Mouse (Mus musculus): Measurements from ENCODE around the gene Natd1.

The Natd1 gene

DNA sequence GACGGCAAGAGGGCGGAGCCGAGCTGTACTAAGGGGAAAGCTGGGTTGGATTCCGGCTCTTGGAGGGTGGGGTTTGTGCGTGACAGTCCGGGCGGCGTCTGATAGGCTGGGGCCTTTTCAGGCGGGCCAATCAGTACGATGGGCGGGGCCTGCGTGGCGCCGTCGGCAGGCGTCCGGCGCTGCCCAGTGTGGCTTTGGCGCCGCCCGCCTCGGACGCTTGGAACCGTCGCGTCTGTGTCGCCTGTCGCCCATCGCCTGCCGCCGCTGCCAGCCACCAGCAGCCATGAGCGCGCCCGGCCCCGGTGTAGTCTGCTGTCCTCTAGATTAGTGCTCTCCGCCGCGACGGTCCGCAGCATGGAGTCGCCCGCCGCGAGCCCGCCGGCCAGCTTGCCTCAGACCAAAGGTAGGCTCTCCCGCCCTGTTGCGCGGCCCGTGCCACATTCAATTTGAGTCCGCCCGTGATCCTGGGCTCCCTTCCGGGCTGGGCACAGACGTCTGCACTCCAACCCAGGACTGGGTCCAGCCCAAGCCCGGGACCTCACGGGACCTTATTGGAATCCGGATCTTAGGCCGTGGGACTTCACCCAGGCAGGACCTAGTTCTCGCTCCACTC, 17.4 kb upstream of the Natd1 start, which contains the start of gene Map2k3:
Gene Map2k3 (plus strand): TSS at position 165 of the 613 bp plus-strand sequence.
- peak; percentile 97 for DNase-seq

DNA sequence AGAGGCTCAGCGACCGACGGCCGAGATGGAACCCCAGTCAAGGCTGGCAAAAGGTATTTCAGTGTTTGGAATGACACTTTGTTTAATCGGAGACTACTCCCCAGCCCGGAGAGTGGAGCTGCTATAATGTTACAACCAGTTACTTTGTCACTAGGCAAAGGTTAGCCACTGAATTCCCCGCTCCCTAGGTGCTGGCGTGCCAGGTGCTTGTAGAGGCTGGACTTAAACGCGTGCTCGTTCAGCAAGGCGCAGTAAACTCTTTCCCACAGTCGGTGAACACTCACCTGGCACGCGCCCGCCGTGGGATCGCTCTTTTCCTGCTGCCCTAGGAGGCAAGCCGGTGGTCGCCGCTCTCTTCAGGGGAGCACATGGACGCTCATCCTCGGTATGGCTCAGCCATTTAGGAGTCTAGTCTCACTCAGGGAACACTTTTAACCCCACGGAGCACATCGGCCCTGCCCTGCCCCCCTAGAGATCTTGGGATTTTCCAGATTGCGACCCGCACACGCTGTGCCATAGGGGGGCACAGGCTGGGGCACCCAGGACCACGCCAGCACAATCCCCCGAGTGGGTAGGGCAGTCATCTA, 16.8 kb upstream of the Natd1 start:
- no peak for DNase-seq

DNA sequence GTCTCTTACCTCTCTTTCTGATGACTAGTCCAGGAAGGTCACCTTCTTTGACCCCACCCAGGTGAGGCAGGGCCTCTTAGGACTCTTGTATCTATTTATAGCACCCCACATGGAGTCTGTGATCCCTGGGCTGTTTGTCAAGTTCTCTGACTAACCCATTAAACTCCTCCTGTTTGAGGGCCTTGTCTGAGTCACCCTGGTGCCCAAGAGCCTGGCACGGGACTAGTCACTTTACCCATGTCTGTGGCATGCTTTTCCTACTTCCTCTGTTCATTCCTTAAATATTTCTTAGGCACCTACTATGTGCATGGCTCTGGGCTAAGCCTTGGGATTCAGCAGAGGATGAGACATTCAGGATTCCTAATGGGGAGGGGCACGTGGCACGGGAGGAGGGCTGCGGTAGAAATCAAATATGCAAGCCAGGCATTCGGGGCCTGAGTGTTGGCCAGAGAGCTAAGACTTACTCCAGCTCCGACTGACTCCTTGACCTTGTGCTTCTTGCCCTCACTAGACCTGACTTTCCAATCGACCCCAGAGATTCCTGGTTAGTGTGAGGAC, 16.3 kb upstream of the Natd1 start:
- no peak for DNase-seq

DNA sequence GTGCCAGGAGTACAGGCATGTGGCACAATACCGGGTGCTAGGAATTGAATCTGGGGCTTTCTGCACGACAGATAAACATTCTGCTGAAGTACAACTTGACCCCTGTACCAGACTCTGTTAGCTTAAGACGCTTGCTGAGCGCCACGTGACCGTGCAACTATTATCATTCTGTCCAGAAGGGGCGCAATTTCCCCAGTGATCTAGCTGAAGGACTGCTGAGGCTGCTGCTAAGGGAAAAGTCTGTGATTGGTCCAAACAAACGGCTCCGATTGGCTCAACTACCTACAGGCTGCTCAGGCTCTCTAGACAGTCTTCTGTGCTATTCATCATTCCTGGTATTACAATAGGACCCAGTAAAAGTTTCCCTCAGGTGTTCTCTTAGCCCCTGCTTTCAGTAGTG, 12.7 kb upstream of the Natd1 start:
- peak; percentile 91 for DNase-seq

DNA sequence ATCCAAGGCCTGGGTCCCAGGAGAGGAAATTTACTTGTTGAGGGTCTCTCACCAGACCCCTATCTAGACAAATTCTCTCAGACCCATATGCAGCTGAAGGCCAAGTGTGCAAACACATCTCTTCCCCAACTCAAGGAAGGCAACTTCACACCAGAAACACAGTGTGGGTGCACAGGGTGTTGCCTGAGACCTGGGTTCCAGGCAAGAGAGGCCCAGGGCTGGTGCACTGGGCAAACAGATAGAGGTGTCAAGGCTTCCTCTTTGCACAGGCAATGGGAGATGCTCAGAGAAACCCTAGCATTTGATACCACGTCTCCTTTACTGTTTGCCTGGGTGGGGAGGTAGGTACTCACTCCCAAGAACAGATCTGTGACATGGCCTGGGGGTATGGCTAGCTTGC, 10.4 kb upstream of the Natd1 start:
- DNase-seq: no peak

DNA sequence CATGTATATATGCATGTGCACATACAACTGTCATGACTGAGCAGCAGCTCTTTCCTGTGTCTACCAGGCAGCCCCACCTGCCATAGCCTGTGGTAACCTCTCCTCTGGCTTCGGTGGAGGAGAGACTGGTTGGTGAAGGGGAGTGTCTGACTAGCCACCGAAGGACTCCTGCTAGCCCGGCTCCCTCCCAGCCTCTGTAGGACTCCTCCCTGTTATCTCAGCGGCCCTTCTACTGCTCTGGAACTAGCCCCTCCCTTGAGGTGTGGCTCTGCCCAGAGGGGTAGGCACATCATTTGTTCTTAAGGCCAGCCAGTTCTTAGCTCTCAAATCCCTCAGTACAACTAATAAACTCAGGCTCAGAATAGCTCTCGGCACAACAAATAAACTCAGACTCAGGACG, 9.9 kb upstream of the Natd1 start:
- DNase-seq: no peak

DNA sequence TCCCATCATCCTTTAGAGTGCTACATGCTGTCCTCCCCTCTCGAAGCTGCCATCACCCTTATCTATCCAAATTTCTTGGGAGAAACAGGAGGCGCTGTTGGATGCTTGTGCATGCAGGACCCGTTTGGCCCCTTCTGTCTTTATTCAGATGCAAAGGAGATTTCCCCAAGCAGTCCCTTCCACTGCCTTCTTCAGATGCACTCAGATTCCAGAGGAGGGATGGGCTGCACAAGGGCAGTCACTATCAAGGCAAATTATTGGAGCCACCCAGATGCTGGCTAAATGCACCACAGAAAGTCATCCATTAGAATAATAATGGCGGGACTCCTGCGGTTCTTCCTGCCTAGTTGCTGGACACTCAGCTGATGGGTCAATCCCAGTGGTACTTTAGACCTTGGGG, 8.4 kb upstream of the Natd1 start:
- DNase-seq: no peak

DNA sequence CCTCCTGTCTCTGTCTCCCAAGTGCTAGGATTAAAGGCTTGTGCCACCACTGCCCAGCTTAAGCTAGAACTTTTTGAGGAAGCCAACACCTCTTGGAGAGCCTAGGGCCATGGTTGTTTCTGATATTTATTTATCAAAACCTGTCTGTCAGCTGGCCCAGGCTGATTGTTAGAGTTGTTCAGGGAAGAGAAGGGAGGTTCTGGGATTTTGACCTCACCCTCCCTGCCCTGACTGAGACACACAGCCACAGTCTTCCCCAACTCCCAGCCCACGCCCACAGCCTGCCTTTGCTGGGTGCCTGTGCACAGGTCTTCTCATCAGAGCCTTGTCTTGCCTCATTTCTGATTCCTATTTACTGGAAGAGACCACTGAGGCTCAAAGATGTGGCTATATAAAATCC, 7.6 kb upstream of the Natd1 start:
- DNase-seq: no peak

DNA sequence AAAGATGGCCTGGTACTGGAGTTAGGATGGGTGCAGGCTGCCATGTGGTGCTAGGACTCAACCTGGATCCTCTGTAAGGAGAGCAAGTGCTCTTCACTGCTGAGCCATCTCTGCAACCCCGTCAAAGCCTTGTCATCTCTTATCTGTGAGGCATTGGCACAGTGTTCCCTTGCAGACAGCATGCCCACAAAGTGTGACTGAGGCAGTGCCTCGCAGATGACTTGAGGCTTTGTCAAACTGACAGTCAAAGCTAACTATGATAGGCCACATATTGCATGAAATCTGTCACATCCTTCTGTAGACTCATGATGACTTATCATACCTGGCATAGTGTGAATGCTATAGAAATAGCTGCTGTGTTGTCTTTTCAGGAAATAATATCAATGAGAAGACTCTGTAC, 5.5 kb upstream of the Natd1 start:
- no peak for DNase-seq

DNA sequence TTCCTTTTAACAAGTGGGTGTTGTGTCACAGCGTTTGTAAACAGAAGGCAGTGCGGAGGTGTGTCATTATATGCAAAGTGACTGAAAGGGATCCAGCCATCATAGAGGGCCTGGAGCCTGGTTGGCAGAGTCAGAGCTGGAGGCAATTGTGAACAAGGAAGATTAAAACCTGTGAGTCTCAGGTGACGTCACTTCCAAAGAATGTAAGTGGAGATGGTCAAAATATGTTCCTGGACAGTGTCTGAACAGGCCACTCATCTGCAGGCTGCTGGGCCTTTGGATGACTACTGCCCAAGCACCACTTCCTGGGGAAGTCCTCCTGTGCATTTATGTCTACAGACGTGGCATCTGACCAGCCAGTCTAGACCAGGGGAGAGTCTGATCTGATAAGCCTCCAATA, 651 bp upstream of the Natd1 start:
- no peak for DNase-seq

DNA sequence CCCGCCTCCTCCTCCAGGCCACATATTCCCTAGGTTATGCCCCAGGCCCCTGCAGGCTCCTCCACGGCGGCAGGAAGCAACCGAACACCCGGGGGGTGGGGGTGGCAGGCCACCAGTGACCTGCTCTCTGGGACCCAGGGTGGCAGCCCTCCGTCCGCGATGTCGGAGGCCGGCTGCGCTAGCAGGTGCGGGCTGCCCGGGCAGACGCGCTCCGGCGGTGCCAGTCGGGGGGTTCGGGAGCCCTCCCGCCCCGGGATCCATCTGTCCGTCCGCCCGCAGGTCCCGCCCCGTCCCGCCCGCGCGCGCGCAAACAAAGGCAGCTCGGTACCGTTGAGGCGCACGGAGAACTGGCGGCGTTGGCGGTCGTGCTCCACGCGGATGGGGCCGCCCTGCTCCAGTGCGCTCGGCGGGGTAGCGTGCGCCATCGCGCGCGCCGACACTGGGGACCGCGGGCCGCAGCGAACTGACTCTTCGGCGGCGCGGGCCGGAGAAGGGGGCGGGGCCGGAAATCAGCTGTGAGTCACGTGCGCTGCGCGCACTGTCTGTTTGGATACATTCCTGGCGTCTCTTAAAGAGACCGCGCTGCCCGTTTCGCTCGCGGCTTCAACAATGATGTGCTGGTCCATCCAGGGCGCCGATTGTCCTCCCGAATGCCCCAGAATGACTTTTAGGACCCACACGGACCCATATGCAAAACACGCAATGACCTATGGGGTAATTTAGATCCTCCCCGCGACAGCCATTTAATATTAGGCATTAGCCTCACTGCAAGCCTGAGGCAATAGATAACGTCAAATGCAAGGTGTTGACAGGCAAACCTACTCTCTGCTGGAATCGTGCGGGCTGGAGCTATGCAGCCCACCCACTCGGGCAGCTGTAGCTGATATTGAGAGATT, 1.0 kb downstream of the Natd1 start:
- peak; percentile 91 for DNase-seq

DNA sequence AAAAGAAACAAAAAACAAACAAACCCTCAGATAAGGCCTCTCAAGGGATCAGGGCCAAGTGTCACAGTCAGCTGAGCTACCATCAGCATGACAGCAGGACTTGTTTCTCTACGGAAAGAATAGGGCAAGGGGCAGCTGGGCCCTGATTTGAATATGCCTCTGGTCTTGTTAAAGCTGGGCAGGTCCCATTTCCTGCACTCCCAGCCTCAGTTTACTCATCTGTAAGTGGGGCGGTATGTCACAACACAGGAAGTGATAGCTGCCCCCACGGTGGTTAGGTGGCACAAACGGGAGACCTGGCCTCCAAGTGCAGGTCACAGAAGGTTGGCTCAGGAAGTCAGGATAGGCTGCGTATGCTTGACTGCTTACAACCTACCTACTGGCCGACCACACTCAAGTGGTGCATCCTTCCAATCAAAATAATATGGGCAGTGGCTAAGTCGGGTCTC, 2.0 kb downstream of the Natd1 start:
- no peak for DNase-seq

DNA sequence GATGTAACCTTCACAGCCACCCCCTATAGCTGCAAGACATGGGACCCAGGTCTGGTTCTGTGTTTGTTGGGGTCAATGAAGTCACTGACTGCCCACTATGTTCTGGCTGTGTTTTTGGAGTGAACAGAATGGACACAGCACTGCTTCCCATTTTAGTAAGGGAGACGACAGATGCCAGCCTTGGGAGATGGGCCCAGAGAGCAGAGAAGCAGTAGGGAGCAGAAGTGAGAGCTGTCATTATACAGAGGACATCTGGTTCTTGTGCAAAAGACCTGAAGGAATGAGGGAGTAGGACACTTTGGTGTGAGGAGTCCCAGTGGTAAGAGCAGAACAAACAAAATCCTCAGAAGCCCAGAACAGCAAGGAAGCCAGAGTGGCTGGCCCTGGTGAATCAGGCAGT, 4.9 kb downstream of the Natd1 start:
- DNase-seq: no peak

DNA sequence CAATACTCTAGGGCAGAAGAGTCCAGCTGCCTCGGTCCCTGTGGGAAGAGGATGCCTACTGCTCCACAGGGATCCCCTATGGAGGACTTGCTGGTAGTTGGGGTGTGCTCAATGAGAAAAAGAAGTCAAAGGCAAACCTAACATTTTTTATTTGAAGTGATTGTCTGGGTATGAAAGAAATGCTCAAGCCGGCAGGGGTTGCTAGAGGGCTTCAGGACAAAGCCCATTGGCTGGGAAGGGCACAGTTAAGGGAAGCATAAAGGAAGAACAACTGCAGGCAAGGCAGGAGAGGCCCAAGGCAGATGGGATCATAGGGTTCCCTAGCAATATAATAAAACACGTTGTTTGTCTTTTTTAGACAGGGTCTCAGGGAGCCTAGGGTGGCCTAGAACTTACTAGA, 6.5 kb downstream of the Natd1 start:
- no peak for DNase-seq

DNA sequence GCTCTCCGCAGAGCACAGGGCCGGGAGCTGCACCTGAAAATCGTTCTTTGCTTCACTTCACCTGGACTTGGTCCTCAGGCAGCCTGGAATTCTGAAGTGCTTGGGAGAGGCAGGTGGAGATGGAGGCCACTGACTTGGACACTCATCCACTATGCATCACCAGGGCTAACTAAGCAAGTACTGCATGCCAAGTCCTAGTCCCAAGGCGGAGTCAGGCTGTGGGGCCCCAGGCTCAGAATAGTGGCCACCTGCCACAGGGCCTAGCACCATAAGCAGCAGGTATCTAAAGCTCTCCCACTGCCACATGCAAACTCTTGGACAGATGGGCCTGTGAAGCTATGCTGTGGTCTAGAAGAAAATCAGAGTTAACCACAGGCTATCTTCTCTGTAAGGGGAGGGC, 8.1 kb downstream of the Natd1 start:
- DNase-seq: no peak

DNA sequence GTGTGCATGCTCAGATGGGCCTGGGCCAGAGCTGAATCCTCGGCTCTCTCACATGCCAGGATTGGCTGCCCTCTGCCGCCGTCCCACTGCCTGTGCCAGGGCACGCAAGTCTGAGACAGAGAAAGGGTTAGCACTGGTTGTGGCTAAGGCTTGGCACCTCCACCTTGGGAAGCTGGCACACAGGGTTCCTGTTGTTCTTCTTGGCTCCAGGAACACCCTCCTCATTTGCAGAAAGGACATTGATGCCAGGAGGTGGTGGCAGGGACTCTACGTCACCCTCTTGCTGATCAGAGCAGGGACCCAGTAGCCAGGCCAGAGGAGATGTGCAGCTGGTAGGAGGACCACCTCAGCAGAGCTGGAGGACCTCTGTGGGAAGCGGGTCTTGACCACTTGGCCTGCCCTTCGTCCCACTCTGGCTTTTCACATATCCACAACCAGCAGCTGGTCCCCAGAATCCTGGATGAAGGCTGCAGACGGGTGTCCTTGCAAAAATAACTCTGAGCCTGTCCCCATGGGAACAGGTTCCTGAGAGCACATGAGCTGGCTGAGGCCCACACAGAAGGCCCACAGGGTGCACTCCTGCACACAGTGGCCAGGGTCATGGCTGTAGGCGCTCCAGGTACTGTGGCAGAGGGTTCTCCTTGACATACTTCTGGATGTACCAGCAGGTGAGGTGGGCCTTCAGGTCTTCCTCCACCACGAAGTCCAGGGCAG, 9.0 kb downstream of the Natd1 start:
- no peak for DNase-seq

DNA sequence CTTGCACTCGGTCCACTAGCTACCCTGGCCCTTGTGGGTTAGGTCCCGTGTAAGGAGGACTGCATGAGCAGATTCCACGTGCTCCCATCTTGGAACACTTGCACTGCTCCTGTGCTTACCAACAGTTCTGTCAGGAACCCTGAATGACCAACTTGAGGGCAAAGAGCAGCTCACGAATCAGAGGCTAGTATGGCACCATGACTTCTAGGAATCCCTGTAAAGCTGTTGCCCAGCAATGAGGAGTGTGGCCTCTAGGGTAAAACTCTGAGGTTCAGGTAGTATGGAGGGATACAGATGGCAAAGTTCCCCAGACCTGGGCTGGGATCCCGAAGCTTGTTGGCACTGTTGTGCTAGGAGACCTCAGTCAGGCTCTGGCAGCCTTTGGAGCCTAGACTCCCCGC, 10.9 kb downstream of the Natd1 start:
- no peak for DNase-seq

DNA sequence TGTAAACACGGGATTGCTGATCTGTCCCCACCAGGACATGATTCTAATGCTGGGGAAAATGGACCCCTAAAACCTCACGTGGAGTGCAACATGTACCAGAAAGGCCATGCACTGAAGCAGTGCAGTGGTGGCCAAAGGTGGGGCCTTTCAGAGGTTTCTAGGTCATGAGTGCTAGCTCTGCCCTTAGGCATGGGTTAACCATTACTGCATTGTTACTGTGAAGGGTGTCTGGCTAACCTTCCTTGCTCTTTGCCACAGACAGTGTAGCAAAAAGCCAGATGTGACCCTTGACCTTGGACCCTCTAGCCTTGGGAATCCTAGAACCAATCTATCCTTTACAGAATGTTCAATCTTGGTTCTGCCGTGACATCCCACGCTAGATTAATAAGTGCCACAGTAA, 12.1 kb downstream of the Natd1 start:
- DNase-seq: no peak

DNA sequence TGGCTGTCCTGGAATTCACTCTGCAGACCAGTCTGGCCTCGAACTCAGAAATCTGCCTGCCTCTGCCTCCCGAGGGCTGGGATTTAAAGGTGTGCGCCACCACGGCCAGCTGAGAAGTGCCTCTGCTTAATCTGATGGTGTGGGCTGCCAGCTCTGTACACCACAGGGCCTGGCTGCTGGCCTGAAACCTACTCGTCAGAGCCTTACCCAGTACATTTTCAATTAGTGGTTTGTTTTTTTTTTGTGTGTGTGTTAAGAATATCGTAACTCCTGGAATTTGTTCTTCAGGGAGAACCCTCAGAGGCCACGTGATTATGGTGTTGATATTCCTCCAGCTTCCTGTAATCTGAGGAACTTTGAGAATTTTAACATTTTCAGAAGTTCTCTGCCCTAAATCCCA, 12.5 kb downstream of the Natd1 start:
- DNase-seq: no peak

DNA sequence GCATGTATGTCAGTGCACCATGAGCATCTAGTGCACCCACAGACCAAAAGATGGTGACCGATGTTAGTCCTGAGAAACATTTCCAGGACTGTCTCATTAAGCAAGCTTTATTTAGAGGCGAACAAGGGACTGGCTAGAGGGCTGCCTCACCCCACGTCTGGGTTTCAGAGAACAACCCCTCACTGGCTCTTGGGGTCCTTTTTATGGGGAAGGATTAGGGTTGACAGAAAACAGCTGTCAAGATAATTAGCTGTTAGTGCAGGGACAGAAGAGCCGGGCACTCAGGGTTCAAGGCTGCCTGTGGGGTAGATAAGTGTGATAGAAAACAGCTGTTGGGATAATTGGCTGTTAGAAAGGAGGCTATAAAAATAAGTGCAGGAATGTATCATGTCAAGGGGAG, 18.6 kb downstream of the Natd1 start:
- no peak for DNase-seq

DNA sequence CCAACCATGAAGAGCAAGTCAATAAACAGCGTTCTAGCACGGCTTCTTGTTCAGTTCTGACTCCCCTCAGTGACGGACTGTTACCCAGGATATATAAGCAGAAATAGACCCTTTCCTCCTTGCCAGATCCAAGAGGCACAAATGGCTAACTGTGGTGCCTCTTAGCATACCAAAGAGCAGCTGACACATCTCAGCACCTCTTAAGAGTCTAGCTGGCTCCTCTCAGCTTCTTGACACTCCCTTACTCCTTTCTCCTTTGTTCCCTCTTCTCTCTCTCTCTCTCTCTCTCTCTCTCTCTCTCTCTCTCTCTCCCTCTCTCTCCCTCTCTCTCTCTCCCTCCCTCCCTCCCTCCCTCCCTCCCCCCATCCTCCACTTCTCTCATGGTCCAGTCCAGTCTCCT, 23.8 kb downstream of the Natd1 start:
- DNase-seq: no peak

DNA sequence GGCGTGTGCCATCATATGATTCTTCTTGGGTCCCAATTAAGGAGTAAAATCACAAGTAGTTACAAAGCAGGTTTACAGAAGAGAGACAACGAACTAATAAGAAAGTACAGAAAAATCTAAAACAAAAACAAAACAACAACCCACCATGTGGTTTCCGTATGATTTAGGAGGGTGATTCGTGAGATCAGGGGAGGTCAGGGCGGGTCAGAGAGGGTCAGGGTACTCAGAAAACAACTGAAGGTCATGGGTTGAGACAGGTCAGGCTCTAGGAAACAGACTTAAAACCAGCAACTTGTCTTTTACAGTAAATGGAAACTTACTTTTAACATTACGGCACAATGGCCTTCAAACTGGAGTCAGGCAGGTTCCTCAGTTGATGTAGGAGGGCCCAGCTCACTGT, 24.3 kb downstream of the Natd1 start:
- DNase-seq: no peak

DNA sequence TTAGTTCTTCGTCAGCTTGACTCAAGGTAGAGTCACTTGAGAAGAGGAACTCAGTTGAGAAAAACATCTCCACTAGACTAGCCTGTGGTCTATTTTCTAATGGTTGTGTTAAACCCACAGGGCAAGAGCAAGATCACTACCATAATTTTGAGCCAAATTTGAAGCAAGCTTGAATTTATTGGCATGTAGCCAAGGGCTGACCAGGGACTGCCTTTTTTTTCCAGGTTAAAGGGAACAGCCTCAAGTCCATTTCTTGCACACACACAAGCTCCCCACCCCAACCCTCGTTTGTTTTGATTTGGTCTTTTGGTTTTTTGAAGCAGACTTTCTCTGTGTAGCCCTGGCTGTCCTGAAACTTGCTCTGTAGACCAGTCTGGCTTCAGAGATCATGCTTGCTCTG, 24.7 kb downstream of the Natd1 start:
- DNase-seq: no peak
